Mouse (Mus musculus): ENCODE results near the gene Zfp941.
"Not testable (repeated sequence)": the region's sequence is repeated elsewhere in the genome, so short reads cannot be mapped to it uniquely, and the experiment has no call there.

Zfp941 gene

DNA sequence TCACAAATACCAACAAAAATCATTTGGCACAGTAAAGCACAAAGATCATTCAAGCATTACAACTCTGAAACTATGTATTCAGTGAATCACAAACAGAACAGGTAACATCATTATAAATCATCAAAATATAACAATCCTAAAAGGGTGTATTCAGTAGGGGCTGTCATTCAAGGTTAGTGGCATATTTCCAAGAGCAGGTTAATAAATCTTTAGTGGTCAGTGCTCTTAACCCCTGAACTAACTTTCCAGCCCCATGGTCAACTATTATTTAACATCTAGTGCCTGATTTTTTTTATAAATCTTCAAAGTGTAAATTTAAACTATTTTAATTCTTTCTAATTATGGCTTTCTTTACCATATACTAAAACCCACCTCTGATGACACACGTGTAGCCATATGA is 56.6 kb downstream of the Zfp941 start:
- not testable (repeated sequence) for DNase-seq

DNA sequence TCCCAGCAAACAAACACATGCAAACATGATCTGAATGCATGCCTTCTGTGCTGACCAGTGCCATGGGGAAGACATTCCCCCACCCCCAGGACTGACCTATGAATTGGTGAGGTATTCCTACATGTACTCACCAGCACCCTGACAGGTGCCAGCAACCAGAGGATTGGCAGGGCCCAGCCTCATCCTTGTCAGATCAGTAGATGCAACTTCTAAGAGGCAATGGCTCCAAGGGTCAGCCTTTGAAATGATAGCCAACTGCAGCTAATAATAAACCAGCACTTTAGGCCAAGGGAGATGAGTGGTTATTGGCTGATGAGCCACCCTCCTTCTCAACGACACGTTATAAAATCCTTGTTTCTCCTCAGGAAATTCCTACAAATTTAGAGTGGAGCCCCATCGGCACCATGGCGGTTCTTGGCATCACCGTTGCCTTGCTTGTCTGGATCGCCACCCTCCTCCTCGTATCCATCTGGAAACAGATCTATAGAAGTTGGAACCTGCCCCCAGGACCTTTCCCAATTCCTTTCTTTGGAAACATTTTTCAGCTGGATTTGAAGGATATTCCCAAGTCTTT is 58.4 kb downstream of the Zfp941 start, which contains the start of gene Cyp2e1:
TSS of gene Cyp2e1 (plus strand) at position 293 of the 574 bp plus-strand sequence.
- DNase-seq: no peak

DNA sequence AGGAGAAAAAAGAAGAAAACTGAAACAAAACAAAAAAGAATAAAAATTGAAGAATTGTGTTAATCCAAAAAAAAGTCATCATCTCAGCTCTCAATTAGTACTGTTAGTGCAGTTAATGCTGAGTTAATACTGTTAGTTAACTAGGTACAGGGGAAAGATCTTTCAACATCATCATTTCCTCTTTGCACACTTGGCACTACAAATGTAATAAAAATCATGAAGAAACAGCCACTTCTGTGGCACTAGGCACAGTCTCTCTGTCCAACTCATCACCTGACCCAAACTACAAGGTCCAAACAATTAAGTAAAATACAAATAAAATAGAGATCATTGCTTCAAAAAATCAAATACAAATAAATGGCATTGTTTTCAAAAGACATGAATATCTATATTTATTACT is 61.3 kb downstream of the Zfp941 start:
- DNase-seq: no peak

All from layer of hippocampus, adult 9-11 months (tissue).